Mouse (Mus musculus) c-Kit-positive CD71-negative TER-119-negative erythroid progenitor cells, embryonic 14.5 days (primary cell): Measurements from ENCODE around the gene 9130213A22Rik.

Experiments
- DNase-seq: peaks from one replicate; pipeline ENCODE4 v3.0.0-alpha.2; 2013; ENCODE audit warnings: low read depth

The 9130213A22Rik gene

GRCm38 (mm10) chr11:69073951-69074775, 48.2 kb downstream of the 9130213A22Rik start:
- no peak for DNase-seq

DNA sequence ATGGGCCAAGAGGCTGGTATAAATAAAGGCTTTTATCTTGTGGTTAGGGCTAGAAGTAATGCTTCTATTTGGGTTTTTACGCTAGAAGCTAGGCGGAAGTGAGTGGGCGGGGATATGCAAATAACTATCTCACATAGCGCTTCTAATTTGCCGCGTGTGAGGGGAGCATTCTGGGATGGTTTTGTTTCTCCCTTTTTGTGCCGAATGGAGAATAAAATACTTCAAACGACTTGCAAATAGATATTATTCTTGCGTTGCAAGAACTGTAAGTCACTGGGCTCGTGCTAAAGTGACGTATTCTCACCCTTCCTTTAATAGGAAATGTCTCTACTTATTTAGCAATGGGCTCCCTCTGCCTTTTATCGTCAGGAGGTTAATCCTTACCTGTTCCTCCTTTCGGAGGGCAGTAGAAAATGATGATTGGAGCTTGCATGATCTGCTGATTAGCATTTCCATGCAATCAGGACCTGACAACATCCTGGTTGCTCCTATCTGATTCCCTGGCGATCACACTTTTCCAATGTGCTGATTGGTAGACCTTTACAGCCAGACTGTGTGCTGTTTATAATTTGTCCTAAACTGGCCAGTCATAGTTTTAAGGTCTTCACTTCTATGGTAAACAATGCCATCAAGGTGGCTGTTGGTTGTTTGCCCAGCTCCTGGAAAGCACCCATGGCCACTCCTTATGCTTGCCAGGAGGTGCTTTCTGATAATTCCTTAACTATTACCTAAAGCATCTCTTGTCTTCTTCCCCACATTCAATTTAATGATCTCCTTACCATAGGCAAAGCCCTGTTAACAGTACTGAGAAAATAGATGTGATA, 49.1 kb downstream of the 9130213A22Rik start:
- DNase-seq: peak; percentile 91

DNA sequence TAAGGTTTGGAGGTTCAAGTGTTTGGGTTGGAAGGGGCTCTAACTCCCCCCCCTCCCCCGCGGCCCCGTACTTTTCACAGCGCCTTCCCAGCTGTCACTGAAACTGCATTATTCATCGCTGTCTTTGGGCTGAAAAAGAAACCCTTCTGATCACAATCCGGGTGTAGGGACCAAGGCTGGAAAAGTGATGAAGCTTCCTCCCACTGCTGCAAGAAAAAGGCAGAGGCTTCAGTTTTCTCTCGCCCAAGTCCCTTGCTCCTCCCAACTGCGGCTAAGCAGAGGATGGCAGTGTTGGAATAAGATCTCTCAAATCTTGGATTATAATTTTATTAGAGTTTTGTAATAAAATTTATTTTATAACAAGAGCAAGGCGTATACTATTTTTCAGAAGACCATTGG, 49.7 kb downstream of the 9130213A22Rik start:
- DNase-seq: no peak

DNA sequence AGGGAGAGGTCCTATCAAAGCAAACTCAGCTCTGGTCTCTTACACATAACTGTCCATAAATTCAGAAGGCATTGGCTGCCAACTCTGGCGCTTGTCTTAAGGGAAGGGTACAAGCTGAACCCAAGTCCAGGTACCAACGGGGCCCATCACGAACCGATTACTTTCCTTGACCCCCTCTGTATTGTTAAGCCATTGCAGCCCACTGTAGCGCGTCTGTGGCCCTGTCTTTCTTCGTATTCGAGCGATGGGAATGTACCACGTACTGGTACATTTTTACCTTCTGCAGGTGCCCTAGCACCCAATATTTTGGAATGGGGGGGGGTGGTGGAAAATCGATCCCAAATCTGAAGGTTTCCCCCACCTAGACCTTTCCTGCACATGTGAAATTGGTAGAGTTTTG, 50.2 kb downstream of the 9130213A22Rik start:
- DNase-seq: no peak

- no peak for DNase-seq
These were observed 51.1 kb downstream of the 9130213A22Rik start for GRCm38 (mm10) chr11:69071262-69071661.

DNA sequence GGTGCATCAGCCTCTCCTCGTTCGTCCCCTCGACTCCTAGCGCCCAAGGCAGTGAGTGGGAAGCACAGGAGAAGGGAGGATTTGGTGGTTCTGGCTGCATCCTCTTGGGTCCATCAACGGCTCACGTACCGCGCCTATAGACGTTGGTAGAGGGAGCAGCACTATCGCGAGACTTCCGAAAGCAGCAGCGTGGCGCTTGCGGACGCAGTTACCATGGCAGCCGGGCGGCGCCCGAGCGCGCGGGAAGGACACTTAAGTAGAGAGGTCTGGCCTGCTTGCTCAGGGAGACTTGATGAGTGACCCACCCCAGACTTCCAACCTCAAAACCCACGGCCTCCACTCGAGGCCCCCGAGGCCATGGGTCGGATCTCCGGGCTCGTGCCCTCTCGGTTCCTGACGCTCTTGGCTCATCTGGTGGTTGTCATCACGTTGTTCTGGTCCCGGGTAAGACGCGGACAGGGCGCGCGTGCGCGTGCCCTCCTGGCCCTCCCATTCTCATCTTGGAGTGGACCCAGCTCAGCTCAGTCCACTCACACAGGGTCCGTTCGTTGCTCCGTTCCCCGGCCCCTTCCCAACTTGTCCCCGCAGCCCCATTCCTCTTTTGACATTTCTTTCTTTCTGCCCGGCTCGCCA, 51.7 kb downstream of the 9130213A22Rik start, which contains the start of gene Tmem107:
TSS of gene Tmem107 (plus strand) at position 217 of the 633 bp plus-strand sequence.
- peak; percentile 89 for DNase-seq

- DNase-seq: no peak
These were observed 52.3 kb downstream of the 9130213A22Rik start for GRCm38 (mm10) chr11:69070093-69070492.
